Mouse (Mus musculus): ENCODE measurements around the gene Cltb.
A peak's percentile ranks its signal among the peaks of the same experiment; 100 is the strongest.

The Cltb gene

GRCm38 (mm10) chr13:54560608-54561007 lies 50.5 kb downstream of the Cltb start:
- no peak for DNase-seq

- DNase-seq, result no peak
Measured at GRCm38 (mm10) chr13:54559656-54560055, 51.5 kb downstream of the Cltb start.

GRCm38 (mm10) chr13:54557652-54558051 lies 53.5 kb downstream of the Cltb start:
- DNase-seq, result no peak

GRCm38 (mm10) chr13:54556796-54557195 lies 54.3 kb downstream of the Cltb start:
- DNase-seq, result peak; percentile 35

GRCm38 (mm10) chr13:54556176-54556575 lies 55.0 kb downstream of the Cltb start:
- no peak for DNase-seq

- DNase-seq, result no peak
Measured at GRCm38 (mm10) chr13:54548036-54548435, 63.1 kb downstream of the Cltb start.

Measured in lung, postnatal 36 days (tissue).